Mouse (Mus musculus) large intestine, adult 2 months (tissue): ENCODE results near the gene Lrrc55. TPM values are rescaled to one million over a fixed set of nuclear protein-coding genes. Genes with fewer than 3 reads are reported as not detected.

Experiments
- DNase-seq: peaks from one replicate; pipeline ENCODE4 v3.0.0-alpha.2; 2012; ENCODE audit warnings: low read depth, low spot score
- WGBS: fragments of 180-500 bp; shearing (Covaris S2); methylation state at CpG from one replicate; pipeline ENCODE4 v1.1.7; 2018; 5-methylcytosine and 5-hydroxymethylcytosine counted together
- polyA plus RNA-seq: library from polyadenylated mRNA; depleted of rRNA; stranded (reverse); fragments of >200 nt; gene quantifications from 2 replicates; pipeline ENCODE4 v1.2.3, GENCODE M21; 2012

Gene Lrrc55
- polyA plus RNA-seq, 1 experiment: 1.5 TPM

DNA sequence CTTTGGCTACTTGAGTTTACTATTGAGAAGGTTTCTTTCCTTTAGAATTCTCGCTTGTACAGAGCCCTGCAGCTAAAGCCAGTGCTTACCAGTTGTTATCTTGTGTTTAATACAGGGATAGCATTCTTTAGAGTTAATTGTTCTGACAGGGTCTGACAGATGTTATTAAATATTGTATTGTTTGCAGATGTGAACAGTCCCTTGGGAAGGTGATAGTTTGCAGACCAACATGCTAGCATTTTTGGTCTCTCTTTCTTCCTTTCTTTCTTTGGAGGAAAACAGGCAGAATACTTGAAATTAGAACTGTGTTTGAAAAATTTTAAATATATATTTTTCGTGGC, 24.3 kb downstream of the Lrrc55 start:
- no peak for DNase-seq
- WGBS: 65% methylated on average over 2 of the region's 2 CpGs

DNA sequence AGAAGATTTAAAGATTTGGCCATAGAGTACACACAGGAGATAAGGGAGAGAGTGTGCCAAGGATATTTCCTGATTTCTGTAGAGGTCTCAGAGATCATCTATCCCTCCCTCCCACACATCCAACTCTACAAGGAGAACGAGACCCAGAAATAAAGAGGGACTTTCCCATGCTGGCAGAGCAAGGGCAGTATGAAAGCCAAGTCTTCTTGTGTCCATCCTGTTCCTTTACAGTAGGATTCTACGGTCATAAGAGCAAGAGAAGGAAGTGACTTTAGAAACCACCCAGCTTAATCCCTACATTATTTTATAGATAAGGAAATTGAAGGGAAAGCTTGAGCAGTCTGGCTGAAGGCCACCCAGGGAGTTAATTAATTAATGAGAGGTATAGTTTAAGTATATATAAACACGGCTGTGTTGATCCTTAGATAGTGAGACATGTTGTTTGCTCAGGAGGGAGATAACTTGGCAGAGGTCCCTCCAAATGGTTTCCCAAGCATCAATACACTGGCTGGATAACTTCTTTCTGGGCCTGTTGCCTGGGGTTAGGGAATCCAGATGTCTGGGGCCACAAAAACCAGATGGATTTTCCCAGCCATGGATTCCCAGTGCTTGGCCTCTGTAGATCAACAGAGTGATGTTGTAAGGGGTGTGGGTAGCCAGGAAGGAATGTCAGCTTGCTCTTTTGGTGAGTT, 24.8 kb downstream of the Lrrc55 start:
- no peak for DNase-seq
- WGBS: 7% methylated on average over 3 of the region's 3 CpGs

DNA sequence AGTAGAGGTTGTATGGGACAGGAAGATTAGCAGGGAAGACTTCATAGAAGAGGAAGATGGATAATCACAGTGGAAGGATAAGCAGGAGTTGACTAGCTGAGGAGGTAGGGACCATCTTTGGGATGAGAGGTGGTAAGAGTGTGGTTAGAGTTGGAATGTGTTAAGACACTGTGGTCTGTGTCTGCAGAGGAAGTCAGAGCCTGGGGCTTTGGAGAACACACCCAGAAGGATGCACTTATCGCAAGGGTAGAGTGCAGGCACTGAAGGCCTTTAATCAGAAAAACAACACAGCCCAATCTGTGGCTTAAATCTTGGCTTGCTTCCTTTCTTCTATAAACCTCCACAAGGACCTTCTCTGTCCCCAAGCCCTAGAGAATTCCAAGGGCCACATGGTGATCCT, 28.7 kb downstream of the Lrrc55 start:
- WGBS: 78% methylated on average over 1 of the region's 1 CpGs
- DNase-seq: no peak

DNA sequence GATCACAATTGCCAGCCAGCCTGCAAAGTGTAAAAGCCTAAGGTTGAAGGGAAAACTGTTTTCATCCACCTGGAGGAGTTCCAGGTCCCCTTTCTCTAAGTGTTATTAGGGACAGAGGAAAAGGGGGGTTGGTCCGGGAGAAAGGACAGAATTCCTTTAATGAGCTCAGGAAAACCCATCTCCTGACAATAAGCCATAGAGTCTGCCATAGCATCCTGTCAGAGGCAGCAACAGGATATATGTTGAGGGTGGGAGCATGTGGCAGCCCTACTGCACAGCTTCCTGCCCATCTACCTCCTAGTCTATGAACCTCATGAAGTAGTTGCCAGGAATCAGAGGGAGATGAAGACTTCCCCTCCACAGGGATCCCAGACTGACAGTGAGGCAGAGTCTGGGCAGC, 29.4 kb downstream of the Lrrc55 start:
- no peak for DNase-seq
- whole genome bisulfite sequencing: 65% methylated on average over 1 of the region's 1 CpGs

DNA sequence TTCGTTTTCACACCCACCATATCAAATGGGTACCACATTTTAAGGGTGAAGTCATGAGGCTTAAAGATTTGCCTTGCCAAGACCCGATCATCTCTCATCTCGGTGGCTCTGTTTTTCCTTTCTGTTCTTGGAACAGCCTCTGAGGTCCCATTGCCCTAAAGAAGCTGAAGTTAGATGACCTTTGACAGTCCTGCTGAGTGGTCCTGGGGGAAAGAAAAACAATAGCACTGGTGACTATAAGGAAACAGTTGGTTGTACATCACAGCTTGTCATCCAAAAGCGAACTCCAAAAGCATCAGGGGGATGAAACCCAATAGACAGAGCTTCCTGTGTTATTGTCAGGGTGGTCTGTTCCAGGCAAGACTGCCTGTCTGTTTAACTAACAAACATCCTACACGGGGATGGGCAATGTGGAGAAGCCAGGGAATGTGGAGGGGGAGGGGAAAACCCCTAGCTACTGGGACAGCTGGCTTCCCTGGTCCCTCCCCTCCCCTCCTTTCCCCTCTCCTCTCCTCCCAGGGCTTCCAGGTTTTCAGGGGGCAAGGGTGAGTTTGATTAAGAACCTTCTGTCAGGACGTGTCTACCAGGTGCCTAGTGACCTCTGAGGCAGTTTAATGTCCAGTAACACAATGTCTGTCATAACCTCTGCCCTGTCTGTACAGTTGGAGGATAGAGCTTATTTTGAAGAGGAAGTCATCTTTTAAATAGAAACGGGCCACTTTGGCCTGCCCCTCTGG, 33.5 kb downstream of the Lrrc55 start:
- 43% methylated on average over 7 of the region's 7 CpGs for whole genome bisulfite sequencing
- no peak for DNase-seq

DNA sequence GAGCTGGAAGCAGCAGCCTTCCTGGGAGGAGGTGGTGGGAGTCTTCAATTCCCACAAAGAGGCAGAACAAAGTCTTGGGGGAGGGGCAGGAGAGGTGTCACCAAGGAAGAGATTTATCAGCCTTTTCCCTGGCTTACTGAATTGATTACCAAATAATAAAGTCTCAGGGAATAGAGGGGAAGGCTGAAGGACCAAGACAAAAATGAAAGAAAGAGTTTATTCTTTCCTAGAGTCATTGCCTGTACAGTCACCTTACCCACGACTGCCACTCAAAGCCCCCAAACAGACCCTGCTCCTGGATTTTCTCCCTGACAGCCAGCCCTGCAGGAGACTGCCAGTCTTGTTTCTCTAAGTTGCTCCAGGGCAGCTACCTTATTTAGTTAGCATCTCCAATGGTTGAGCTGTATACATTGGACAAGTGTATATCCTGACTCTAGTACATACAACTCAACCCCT, 35.3 kb downstream of the Lrrc55 start:
- DNase-seq: no peak
- WGBS: 47% methylated on average over 1 of the region's 1 CpGs

DNA sequence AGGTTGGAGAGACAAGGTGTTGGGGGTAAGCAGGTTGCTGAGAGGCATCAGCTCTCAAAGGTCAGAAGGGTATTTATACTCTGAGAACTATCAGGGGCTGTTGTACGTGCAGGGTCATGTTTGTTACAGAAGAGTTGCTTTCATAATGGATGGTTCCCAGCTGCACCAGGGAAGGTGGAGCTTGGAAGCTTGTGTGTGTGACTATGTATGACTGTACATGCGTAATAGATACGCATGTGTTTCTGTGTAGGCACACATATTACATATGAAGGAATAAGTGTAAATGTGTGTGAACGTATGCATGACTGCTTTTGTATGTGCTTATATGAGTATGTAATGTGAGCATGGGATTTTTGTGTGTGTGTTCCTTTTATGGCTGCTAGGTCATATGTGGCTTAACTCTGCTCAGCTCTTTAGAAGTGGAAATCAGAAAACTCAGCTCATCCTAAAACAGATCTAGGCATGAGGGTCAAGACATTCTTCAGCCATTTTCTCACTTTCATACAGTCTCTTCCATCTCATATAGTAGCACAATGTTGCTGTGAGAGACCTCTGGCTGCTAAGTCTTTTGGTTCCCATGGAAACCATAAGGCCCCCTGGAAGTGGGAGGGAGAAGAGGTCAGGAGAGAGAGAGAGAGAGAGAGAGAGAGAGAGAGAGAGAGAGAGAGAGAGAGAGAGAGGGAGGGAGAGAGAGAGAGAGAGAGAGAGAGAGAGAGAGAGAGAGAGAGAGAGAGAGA, 35.9 kb downstream of the Lrrc55 start:
- WGBS: 72% methylated on average over 4 of the region's 4 CpGs

DNA sequence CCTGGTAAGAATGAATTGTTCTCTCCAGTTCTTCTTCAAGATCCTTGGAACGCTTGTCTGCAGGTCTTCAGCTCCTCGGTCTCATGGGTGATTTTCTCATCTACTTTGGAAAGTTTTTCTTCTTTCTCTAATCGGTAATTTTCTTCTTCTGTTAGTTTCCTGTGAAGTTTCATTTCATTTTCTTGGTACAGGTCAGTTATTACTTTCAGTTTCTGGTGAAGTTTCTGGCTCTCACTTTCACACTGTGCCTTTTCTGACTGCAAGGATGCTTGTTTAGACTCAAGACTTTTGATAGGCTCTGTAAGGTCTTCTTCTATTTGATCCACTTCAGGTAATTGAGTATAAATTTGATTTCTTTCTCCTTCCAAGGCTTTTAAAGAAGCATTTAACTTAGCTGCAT, 39.6 kb downstream of the Lrrc55 start:
- WGBS: 85% methylated on average over 3 of the region's 3 CpGs

More for the DNA sequence above, 35.9 kb downstream of the Lrrc55 start:
- no peak for DNase-seq

DNA sequence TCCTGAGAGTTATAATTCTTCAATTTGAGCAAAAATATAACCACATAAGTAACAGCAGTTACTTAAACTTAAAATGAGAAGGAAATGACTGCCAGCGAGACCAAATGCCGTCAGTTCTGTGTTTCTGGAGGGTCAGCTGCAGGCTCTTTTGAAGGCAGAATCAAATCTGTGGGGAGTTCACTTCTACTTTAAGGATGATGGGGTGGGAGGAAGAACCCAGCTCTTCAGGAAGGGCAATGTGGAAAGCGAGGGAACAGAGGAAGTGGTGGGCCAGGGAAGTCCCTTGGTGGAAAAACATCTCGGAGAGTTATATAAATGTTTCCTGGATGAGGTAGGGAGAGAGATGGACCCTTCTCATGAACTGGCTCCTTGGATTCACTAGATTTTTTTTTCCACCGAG, 40.9 kb downstream of the Lrrc55 start:
- no peak for DNase-seq
- WGBS: 81% methylated on average over 5 of the region's 5 CpGs

More for the DNA sequence above, 39.6 kb downstream of the Lrrc55 start:
- no peak for DNase-seq

DNA sequence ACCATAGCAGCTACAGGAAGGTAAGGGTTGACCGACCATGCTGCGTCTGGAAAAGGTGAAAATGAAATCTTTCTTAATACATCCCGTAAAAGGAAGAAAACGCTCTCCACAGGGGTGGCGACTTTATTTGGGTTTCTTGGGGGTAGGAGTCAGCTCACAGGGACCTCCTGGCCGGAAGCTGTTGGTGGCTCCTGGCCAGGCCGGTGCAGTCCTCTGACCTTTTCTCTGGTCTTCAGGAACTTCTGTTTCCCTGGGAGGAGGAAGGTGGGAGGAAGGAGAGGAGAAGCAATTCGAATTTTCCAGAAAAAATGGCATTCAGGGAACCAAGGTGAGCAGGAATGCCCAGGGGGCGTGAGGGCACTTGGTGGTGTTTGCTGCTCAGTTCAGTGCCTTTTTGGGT, 41.7 kb downstream of the Lrrc55 start:
- WGBS: 79% methylated on average over 9 of the region's 9 CpGs
- DNase-seq: no peak

DNA sequence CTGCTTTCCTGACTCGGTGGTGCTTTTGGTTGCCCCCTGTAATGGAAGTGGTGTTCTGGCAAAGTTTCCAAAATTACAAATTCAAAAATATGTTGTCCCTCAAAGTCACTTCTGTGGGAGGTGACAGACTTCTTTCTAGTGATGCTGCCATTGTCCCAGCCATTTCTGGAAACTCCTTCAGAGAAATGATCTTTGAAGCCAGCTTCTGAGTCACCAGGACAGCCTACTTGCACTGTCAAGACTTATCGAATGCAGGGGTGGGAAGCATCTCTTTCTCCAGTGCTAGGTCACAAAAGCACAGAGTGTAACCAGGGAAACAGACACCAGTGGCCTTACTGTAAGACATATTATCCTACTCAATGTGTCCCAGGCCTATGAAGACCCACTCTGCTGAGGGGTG, 45.8 kb downstream of the Lrrc55 start:
- DNase-seq: no peak
- WGBS: 89% methylated on average over 2 of the region's 2 CpGs

DNA sequence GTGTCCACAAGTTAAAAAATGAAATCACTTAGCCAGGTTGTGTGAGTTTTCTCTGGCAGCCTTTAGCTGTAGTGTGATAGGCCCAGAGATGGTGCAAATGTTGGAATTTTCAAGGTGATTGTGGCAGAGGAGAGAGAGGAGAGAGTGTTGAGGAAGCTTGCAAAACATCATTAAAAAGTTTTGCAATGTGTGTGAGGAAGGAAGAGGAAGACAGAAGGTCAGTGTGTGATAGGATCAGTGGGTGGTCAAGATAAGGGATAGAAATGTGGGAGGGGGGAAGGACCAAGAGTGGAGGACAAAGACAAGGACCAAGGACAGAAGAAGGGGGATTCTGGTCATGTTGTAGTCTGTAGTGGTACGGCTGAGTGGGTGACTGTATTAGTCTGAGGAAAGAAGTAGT, 46.6 kb downstream of the Lrrc55 start:
- WGBS: 78% methylated on average over 1 of the region's 1 CpGs
- DNase-seq: no peak

DNA sequence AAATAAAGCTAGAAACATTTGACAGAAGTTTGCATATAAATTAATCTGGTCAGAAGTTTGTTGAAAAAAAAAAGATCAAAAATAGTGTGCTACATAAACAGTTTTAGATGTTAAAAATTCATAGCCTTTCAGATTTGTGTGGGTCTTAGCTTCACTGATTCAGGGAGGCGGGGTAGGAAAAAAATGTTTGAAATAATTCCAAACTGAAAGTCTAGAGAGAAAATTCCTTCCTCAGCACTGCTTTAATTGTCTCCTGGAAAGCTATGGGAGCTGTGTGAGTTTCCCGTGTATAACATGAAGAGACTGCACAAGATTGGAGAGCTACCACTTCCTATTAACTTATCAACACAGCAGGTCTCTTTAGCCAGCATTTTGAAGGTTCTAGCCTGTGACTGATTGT, 49.5 kb downstream of the Lrrc55 start:
- DNase-seq: no peak
- WGBS: 72% methylated on average over 2 of the region's 2 CpGs

DNA sequence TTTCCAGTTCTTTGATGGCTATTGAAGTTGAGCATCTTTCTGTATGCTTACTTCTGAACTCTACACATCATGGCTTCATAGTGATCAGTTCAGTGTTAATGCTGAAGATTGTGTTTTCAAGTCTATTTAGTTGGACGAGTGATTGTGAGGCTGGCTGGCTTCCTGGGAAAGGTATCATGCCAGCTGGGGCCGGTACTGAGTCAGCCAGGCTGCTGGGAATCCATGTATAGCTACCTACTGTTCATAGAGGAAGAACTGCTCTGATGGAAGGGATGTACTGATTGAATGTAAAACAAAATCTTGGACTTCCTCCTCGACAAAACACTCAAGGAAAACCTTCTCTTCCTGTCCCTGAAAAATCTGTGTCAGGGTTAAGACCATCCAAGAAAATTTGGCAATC, 51.7 kb downstream of the Lrrc55 start:
- no peak for DNase-seq
- 66% methylated on average over 3 of the region's 3 CpGs for WGBS

DNA sequence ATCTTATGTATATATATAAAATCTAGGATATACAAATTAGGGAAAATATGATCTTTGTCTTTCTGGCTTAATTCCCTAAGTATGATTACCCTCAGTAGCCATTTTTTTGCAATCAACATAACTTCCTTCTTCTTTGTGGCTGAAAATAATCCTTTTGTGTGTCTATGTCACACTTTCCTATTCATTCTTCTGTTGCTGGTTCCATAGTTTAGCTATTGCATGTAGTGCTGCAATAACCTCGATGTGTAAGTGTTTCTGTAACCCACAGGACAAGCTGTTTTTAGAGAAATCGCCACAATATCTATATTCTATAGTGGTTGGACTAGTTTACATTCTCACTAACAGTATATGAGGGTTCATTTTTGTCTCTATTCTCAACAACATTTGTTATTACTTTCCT, 52.1 kb downstream of the Lrrc55 start:
- DNase-seq: no peak
- 81% methylated on average over 2 of the region's 2 CpGs for whole genome bisulfite sequencing

DNA sequence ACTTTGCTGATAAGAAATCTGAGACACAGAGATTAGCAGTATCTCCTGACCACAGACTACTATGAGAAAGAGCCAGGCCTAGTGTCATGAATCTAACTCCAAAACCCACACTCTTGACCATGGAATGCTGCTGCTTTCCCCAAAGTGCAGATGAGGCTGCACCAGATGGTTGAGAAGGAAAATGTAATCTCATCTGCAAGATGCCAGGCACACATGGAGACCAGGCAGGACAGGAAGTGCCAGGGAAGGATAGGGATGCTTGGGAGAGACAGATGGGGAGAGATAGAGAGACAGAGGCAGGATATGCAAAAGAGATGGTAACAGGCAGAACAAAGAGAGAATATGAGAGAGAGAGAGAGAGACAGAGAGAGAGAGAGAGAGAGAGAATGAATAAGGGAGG, 56.2 kb downstream of the Lrrc55 start:
- DNase-seq: no peak

DNA sequence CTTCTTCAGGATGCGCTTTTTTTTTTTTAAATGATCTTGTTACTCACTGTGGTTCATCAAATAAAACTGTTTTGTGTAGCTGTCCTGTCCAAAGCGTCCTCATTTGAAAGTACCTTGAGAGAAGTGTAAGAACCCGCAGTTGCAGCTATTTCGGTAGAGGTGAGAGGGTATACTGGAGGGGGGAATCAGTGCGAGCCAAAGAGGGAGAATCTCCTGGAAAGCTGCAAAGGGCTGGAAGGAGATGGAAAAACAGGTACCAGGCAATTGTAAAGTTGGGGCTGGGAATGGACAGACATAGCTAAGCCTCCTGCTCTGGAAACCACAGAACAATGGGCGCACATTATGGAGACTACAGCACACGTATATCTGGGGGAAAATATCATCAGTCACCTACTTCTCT, 57.2 kb downstream of the Lrrc55 start:
- no peak for DNase-seq
- 66% methylated on average over 7 of the region's 7 CpGs for WGBS

DNA sequence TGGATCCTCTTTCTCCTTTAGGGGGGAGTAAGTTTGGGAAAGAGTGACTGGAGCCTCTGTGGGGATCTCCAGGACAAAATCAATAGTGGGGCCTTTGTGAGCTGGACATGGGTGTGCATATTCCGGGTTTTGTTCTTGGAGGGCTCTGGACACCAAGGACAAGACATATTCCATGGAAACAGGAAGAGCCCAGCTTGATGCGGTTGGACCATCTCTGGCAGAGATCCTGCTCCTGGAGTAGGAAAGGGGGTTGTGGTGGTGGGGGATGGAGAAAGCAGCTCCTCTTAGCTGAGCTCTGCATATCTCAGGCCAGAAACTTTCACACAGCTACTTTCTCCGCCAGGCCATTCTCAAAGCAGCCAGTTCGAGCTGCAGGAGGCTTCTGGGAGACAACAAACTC, 57.6 kb downstream of the Lrrc55 start:
- 60% methylated on average over 4 of the region's 4 CpGs for WGBS
- DNase-seq: no peak

DNA sequence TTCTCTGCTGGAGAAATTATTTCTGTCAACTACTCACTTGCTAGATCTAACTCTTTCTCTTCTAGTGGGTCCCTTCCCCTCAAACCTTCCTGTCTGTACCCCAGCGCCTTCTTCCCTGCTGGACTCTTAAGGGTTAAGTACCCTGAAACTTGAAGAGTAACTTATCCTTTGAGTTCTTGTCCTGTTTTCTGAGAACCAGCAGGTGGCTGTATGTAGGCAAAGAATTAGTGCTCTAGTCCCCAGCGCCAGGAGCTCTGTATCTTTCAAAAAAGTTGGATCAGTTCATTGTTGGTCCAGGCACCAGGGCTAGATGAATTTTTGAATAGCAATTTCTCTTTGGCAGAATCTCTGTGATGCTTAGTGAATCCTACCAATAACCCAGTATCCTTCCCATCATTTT, 58.9 kb downstream of the Lrrc55 start:
- 32% methylated on average over 2 of the region's 2 CpGs for WGBS
- no peak for DNase-seq

DNA sequence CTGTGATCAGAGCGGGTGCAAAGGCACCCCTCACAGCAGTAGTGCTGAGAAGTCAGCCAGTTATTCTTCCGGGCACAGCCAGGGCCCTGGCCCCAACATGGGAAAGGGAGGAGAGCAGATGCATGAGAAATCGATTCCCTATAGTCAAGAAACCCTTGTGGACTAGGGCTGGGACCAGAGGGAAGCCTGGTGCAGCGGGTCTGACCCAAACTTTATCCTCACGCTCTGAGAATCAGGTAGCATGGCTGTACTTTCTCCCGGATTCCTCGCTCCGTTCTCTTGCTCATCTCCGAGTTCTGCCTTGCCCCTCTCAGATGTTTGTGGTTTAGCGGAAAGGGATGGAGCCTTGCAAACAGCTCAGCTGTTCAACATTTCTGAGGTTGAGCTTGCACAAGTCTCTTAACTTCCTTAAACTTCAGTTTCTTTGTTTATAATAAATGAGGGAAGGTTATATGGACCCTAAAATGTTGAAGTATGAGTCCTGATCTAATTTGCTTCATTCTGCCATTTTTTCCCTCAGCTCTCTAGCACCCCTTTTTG, 59.3 kb downstream of the Lrrc55 start:
- no peak for DNase-seq
- WGBS: 65% methylated on average over 10 of the region's 10 CpGs
